Mouse (Mus musculus): ENCODE results near the gene Vars2.

- TF ChIP-seq POLR2A (IDR thresholded peaks at IDR 0.05; ENCODE audit: insufficient read length, low read depth), result no peak
- no peak for TF ChIP-seq MYOG (IDR thresholded peaks at IDR 0.05; ENCODE audit: control insufficient read depth in 1 of 3, insufficient read depth in 1 of 3, insufficient read length in 2 of 3, low read depth in 2 of 3)
- TF ChIP-seq MAX (IDR thresholded peaks at IDR 0.05; ENCODE audit: low read depth), result no peak
- no peak for TF ChIP-seq TCF12 (IDR thresholded peaks at IDR 0.05; ENCODE audit: insufficient read depth, poor library complexity, severe bottlenecking)
- TF ChIP-seq E2F4 (IDR thresholded peaks at IDR 0.05; ENCODE audit: insufficient read depth), result no peak
- TF ChIP-seq MYOD1 (IDR thresholded peaks at IDR 0.05; ENCODE audit: control insufficient read depth in 1 of 3, insufficient read length in 2 of 3, low read depth in 2 of 3), result no peak
These were observed 30.0 kb upstream of the Vars2 start for GRCm38 (mm10) chr17:35697429-35697758.
